Mouse (Mus musculus): ENCODE measurements around the gene Zfp64. TPM values are rescaled to one million over a fixed set of nuclear protein-coding genes. Genes with fewer than 3 reads are reported as not detected.

Gene Zfp64
- polyA plus RNA-seq, 1 experiment from 2014 or later = 39.4 TPM

- ATAC-seq (replicated peaks; ENCODE audit: low FRiP score) (no peak), DNase-seq (ENCODE audit: low spot score) (no peak)
- Histone ChIP-seq H3K9me3 (ENCODE audit: control insufficient read depth, low read length) (peaks cover 5% of the 10 kb centered on the region; the same call in 1 of the 2 replicates), H3K4me3 (ENCODE audit: low read depth, low read length) (no peak overlapping the region), H3K36me3 (ENCODE audit: control insufficient read depth, insufficient read depth, low read length) (no peaks in the 10 kb centered on the region), H3K27ac (ENCODE audit: low read depth, low read length) (no peak overlapping the region), H3K27me3 (ENCODE audit: control insufficient read depth, insufficient read depth, low read length) (no peaks in the 10 kb centered on the region), H3K4me2 (ENCODE audit: low read depth, low read length, severe bottlenecking) (no peak overlapping the region), H3K4me1 (replicated peaks; ENCODE audit: control insufficient read depth, insufficient read depth, low read length) (no peaks in the 10 kb centered on the region), H3K9ac (ENCODE audit: low read length) (no peak overlapping the region)
- WGBS = 86% methylated on average over 3 of the region's 3 CpGs
Measured at GRCm38 (mm10) chr2:168960814-168961213, 5.4 kb upstream of the Zfp64 start.

GRCm38 (mm10) chr2:168959339-168959885 is 4.0 kb upstream of the Zfp64 start:
- no peak overlapping the region for H3K4me3 ChIP-seq (ENCODE audit: low read depth, low read length)
- H3K9me3 ChIP-seq (ENCODE audit: control insufficient read depth, low read length) = no peaks in the 10 kb centered on the region
- no peak overlapping the region for H3K27ac ChIP-seq (ENCODE audit: low read depth, low read length)
- H3K4me2 ChIP-seq (ENCODE audit: low read depth, low read length, severe bottlenecking) = no peak overlapping the region
- H3K36me3 ChIP-seq (ENCODE audit: control insufficient read depth, insufficient read depth, low read length) = no peaks in the 10 kb centered on the region
- ATAC-seq (replicated peaks; ENCODE audit: low FRiP score) (no peak), DNase-seq (ENCODE audit: low spot score) (no peak)
- no peak overlapping the region for H3K9ac ChIP-seq (ENCODE audit: low read length)
- H3K4me1 ChIP-seq (replicated peaks; ENCODE audit: control insufficient read depth, insufficient read depth, low read length) = no peaks in the 10 kb centered on the region; the same call in 1 of the 2 replicates
- WGBS = 82% methylated on average over 14 of the region's 14 CpGs
- no peaks in the 10 kb centered on the region for H3K27me3 ChIP-seq (ENCODE audit: control insufficient read depth, insufficient read depth, low read length)

- Histone ChIP-seq H3K4me2 (ENCODE audit: low read depth, low read length, severe bottlenecking) (peak overlapping the region; percentile 92), H3K9ac (ENCODE audit: low read length) (peak overlapping the region; percentile 91; the same call in 1 of the 2 replicates), H3K9me3 (ENCODE audit: control insufficient read depth, low read length) (no peaks in the 10 kb centered on the region), H3K27ac (ENCODE audit: low read depth, low read length) (no peak overlapping the region), H3K4me1 (replicated peaks; ENCODE audit: control insufficient read depth, insufficient read depth, low read length) (no peaks in the 10 kb centered on the region; the same call in 1 of the 2 replicates), H3K4me3 (ENCODE audit: low read depth, low read length) (peak overlapping the region; percentile 82), H3K27me3 (ENCODE audit: control insufficient read depth, insufficient read depth, low read length) (no peaks in the 10 kb centered on the region), H3K36me3 (ENCODE audit: control insufficient read depth, insufficient read depth, low read length) (no peaks in the 10 kb centered on the region)
- no peak for DNase-seq (ENCODE audit: low spot score)
- no peak for ATAC-seq (replicated peaks; ENCODE audit: low FRiP score)
- WGBS = 50% methylated on average over 10 of the region's 10 CpGs
Measured at GRCm38 (mm10) chr2:168955850-168956346, 511 bp upstream of the Zfp64 start.

DNA sequence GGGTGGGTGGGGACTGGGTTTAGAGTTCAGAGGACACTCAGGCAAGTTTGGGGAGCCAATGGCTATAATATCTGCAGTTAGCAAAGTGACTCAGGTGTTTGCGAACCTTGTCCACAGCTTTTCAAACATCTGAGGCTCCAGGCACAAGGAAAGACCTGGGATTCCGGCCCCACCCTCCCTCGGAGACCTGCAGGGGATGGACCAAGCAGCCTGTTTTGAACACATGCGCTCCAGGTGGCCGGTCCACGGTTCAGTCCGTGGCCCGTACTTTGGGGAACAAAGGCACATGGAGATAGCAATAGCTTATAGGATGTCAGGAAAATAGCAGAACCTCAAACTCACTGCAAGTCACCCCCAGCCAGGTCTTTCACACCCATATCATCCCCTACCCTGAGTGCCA is 1.0 kb downstream of the Zfp64 start:
- Histone ChIP-seq H3K27me3 (ENCODE audit: control insufficient read depth, insufficient read depth, low read length) (no peaks in the 10 kb centered on the region), H3K9ac (ENCODE audit: low read length) (peak overlapping the region; percentile 91), H3K4me2 (ENCODE audit: low read depth, low read length, severe bottlenecking) (peak overlapping the region; percentile 92), H3K9me3 (ENCODE audit: control insufficient read depth, low read length) (no peaks in the 10 kb centered on the region), H3K4me3 (ENCODE audit: low read depth, low read length) (peak overlapping the region; percentile 82), H3K4me1 (replicated peaks; ENCODE audit: control insufficient read depth, insufficient read depth, low read length) (no peaks in the 10 kb centered on the region; the same call in 1 of the 2 replicates), H3K27ac (ENCODE audit: low read depth, low read length) (no peak overlapping the region), H3K36me3 (ENCODE audit: control insufficient read depth, insufficient read depth, low read length) (peaks cover 3% of the 10 kb centered on the region; the same call in 1 of the 2 replicates)
- ATAC-seq (replicated peaks; ENCODE audit: low FRiP score) (no peak; the same call in 1 of the 2 replicates), DNase-seq (ENCODE audit: low spot score) (no peak)
- WGBS = 12% methylated on average over 8 of the region's 8 CpGs

- 87% methylated on average over 6 of the region's 6 CpGs for WGBS
- Histone ChIP-seq H3K4me1 (replicated peaks; ENCODE audit: control insufficient read depth, insufficient read depth, low read length) (no peaks in the 10 kb centered on the region), H3K27ac (ENCODE audit: low read depth, low read length) (no peak overlapping the region), H3K9ac (ENCODE audit: low read length) (no peak overlapping the region), H3K27me3 (ENCODE audit: control insufficient read depth, insufficient read depth, low read length) (no peaks in the 10 kb centered on the region), H3K4me3 (ENCODE audit: low read depth, low read length) (no peak overlapping the region), H3K4me2 (ENCODE audit: low read depth, low read length, severe bottlenecking) (no peak overlapping the region), H3K36me3 (ENCODE audit: control insufficient read depth, insufficient read depth, low read length) (peaks cover 3% of the 10 kb centered on the region), H3K9me3 (ENCODE audit: control insufficient read depth, low read length) (no peaks in the 10 kb centered on the region)
- no peak for DNase-seq (ENCODE audit: low spot score)
- no peak for ATAC-seq (replicated peaks; ENCODE audit: low FRiP score)
Measured at GRCm38 (mm10) chr2:168948506-168948905, 6.9 kb downstream of the Zfp64 start.

DNA sequence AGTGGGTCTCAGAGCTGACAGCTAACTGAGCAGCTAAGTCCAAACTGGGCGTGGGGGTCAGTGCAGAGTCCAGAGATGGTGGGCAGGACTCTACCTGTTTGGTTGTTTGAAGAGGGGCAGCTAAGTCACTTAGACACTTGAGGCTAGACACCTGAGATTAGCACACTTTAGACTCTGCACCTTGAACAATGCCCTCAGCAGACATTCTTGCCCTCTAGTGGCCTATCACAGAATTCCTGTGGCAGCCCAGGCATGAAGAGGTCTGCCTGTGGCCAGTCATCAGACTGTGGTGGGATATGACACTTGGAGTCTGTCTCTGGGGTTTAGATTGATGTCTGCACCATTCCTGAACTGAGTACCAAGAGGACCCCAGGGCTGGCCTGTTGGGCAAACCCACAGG is 7.7 kb downstream of the Zfp64 start:
- WGBS = 83% methylated on average over 1 of the region's 1 CpGs
- H3K36me3 ChIP-seq (ENCODE audit: control insufficient read depth, insufficient read depth, low read length) = peaks cover 3% of the 10 kb centered on the region

DNA sequence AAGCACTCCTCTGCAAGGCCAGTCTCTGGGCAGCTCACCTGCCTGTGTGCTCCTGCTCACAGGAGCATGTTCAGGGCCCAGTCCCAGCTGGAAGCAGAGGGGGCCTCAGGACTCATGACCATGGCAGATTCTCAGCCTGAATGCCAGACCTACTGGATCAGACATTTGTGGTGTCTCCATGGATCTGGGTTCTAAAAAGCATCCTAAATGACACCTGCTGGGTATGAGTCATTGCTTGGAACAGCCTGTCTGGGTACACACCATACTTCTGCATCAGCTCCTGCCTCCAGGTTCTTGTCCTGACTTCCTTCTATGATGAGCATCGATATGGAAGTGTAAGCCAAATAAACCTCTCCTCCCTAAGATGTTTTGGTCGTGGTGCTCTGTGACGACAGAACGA is 11.4 kb downstream of the Zfp64 start:
- Histone ChIP-seq H3K36me3 (ENCODE audit: control insufficient read depth, insufficient read depth, low read length) (peaks cover 4% of the 10 kb centered on the region), H3K4me3 (ENCODE audit: low read depth, low read length) (no peak overlapping the region), H3K27me3 (ENCODE audit: control insufficient read depth, insufficient read depth, low read length) (no peaks in the 10 kb centered on the region), H3K4me1 (replicated peaks; ENCODE audit: control insufficient read depth, insufficient read depth, low read length) (no peaks in the 10 kb centered on the region), H3K4me2 (ENCODE audit: low read depth, low read length, severe bottlenecking) (no peak overlapping the region), H3K27ac (ENCODE audit: low read depth, low read length) (no peak overlapping the region), H3K9me3 (ENCODE audit: control insufficient read depth, low read length) (no peaks in the 10 kb centered on the region), H3K9ac (ENCODE audit: low read length) (no peak overlapping the region)
- DNase-seq (ENCODE audit: low spot score) = no peak
- no peak for ATAC-seq (replicated peaks; ENCODE audit: low FRiP score)
- WGBS = 93% methylated on average over 4 of the region's 4 CpGs

More for the DNA sequence above, 7.7 kb downstream of the Zfp64 start:
- Histone ChIP-seq H3K4me1 (replicated peaks; ENCODE audit: control insufficient read depth, insufficient read depth, low read length) (no peaks in the 10 kb centered on the region), H3K27ac (ENCODE audit: low read depth, low read length) (no peak overlapping the region), H3K9ac (ENCODE audit: low read length) (no peak overlapping the region), H3K27me3 (ENCODE audit: control insufficient read depth, insufficient read depth, low read length) (no peaks in the 10 kb centered on the region), H3K4me2 (ENCODE audit: low read depth, low read length, severe bottlenecking) (no peak overlapping the region), H3K4me3 (ENCODE audit: low read depth, low read length) (no peak overlapping the region), H3K9me3 (ENCODE audit: control insufficient read depth, low read length) (no peaks in the 10 kb centered on the region)
- no peak for ATAC-seq (replicated peaks; ENCODE audit: low FRiP score)
- DNase-seq (ENCODE audit: low spot score) = no peak

DNA sequence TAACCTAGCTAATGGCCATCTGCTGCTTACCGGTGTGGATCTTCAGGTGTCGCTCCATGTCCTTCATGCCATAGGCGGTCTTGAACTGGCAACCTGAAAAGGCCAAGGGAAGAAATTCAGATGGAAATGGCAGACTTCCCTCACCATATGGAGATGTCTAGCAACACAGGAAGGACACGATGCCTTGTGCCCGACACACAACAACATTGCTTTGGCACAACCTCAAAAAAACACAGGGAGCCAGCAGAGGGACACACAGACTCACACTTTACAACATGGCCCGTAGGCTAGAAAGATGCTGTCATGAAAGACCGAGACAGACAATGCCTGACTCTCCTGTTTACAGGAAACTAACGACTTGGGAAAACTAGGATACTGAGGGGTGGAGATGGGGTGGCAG is 15.4 kb downstream of the Zfp64 start:
- no peak overlapping the region for H3K9ac ChIP-seq (ENCODE audit: low read length)
- 93% methylated on average over 8 of the region's 8 CpGs for WGBS
- H3K4me1 ChIP-seq (replicated peaks; ENCODE audit: control insufficient read depth, insufficient read depth, low read length) = no peaks in the 10 kb centered on the region
- no peak overlapping the region for H3K27ac ChIP-seq (ENCODE audit: low read depth, low read length)
- ATAC-seq (replicated peaks; ENCODE audit: low FRiP score) = no peak
- no peaks in the 10 kb centered on the region for H3K9me3 ChIP-seq (ENCODE audit: control insufficient read depth, low read length)
- H3K4me3 ChIP-seq (ENCODE audit: low read depth, low read length) = no peak overlapping the region
- no peak for DNase-seq (ENCODE audit: low spot score)
- no peak overlapping the region for H3K4me2 ChIP-seq (ENCODE audit: low read depth, low read length, severe bottlenecking)
- no peaks in the 10 kb centered on the region for H3K27me3 ChIP-seq (ENCODE audit: control insufficient read depth, insufficient read depth, low read length)
- H3K36me3 ChIP-seq (ENCODE audit: control insufficient read depth, insufficient read depth, low read length) = peaks cover 7% of the 10 kb centered on the region; the same call in 1 of the 2 replicates

All from forebrain, embryonic 11.5 days (tissue).